Mouse (Mus musculus) layer of hippocampus, postnatal 10 days (tissue): ENCODE results near the gene Mctp1. TPM values are rescaled to one million over a fixed set of nuclear protein-coding genes. Genes with fewer than 3 reads are reported as not detected.
"Not testable (repeated sequence)": the region's sequence is repeated elsewhere in the genome, so short reads cannot be mapped to it uniquely, and the experiment has no call there.

Experiments
- DNase-seq, 2 experiments: peaks; one replicate each; pipeline ENCODE4 v3.0.0; 2021; ENCODE audit warnings: low spot score in 2 of 2
- long read RNA-seq: library from polyadenylated mRNA; stranded (forward); transcript quantifications from one replicate; pipeline ENCODE4 v2.0.0, GENCODE M21; 2023
- total RNA-seq, 2 experiments: library from RNA; stranded (reverse); gene quantifications; 2 replicates each; pipeline ENCODE4 v1.2.3; 2021

Mctp1 gene
- 10 to 100 TPM; 51.5 to 52.2 TPM for total RNA-seq
- long read RNA-seq, partial matches to known transcripts: 1 of 4 reads
- long read RNA-seq, other reads (novel, unspliced or antisense): 3 of 4 reads

GRCm38 (mm10) chr13:76383972-76384663, at the start of gene Mctp1:
Gene Mctp1 (plus strand): TSS chr13:76384535.
- DNase-seq: peak; percentile 49 to 68

GRCm38 (mm10) chr13:76345941-76346340, 38.4 kb upstream of the Mctp1 start:
- DNase-seq: not testable (repeated sequence)

GRCm38 (mm10) chr13:76358720-76359119, 25.6 kb upstream of the Mctp1 start:
- peak in 1 of 2 experiments; percentile 18 for DNase-seq

- peak; percentile 71 to 80 for DNase-seq
Observed at GRCm38 (mm10) chr13:76384664-76385435, 515 bp downstream of the Mctp1 start.

GRCm38 (mm10) chr13:76388615-76389014, 4.3 kb downstream of the Mctp1 start:
- no peak for DNase-seq

GRCm38 (mm10) chr13:76391920-76392319, 7.6 kb downstream of the Mctp1 start:
- no peak for DNase-seq

GRCm38 (mm10) chr13:76393106-76393505, 8.8 kb downstream of the Mctp1 start:
- DNase-seq: no peak

GRCm38 (mm10) chr13:76395906-76396305, 11.6 kb downstream of the Mctp1 start:
- DNase-seq: no peak

GRCm38 (mm10) chr13:76409296-76409695, 25.0 kb downstream of the Mctp1 start:
- DNase-seq: no peak

- DNase-seq: no peak
Observed at GRCm38 (mm10) chr13:76410665-76411064, 26.3 kb downstream of the Mctp1 start.

GRCm38 (mm10) chr13:76415346-76415745, 31.0 kb downstream of the Mctp1 start:
- no peak for DNase-seq

- no peak for DNase-seq
Observed at GRCm38 (mm10) chr13:76420111-76420510, 35.8 kb downstream of the Mctp1 start.

GRCm38 (mm10) chr13:76421075-76421474, 36.7 kb downstream of the Mctp1 start:
- no peak for DNase-seq

- DNase-seq: no peak
Observed at GRCm38 (mm10) chr13:76422124-76422523, 37.8 kb downstream of the Mctp1 start.

- DNase-seq: no peak
Observed at GRCm38 (mm10) chr13:76429456-76429855, 45.1 kb downstream of the Mctp1 start.

GRCm38 (mm10) chr13:76429927-76430326, 45.6 kb downstream of the Mctp1 start:
- no peak for DNase-seq

GRCm38 (mm10) chr13:76431946-76432345, 47.6 kb downstream of the Mctp1 start:
- DNase-seq: no peak

- no peak for DNase-seq
Observed at GRCm38 (mm10) chr13:76433438-76433837, 49.1 kb downstream of the Mctp1 start.

- DNase-seq: no peak
Observed at GRCm38 (mm10) chr13:76436426-76436825, 52.1 kb downstream of the Mctp1 start.

- no peak for DNase-seq
Observed at GRCm38 (mm10) chr13:76438765-76439164, 54.4 kb downstream of the Mctp1 start.

- no peak for DNase-seq
Observed at GRCm38 (mm10) chr13:76446059-76446458, 61.7 kb downstream of the Mctp1 start.

GRCm38 (mm10) chr13:76447528-76447927, 63.2 kb downstream of the Mctp1 start:
- DNase-seq: no peak
